In genomic region chr7:30023800-30024199, GRCm38 (mm10) we compare ENCODE assay signal across 20 mouse cellular contexts. TPM values are rescaled to one million over a fixed set of nuclear protein-coding genes. Genes with fewer than 3 reads are reported as not detected.
DNase-seq lines count a peak whose midpoint lies in the region; ATAC-seq and TF ChIP-seq lines count a peak whose summit lies in the region.
"Had no signal": no experiment of that assay in that cellular context is flagged by ENCODE, and none has a peak within 500 bp of the region (broad histone marks: within the 10 kb centered on the region; RNA-seq: fewer than 3 reads in every experiment).

No protein-coding gene starts in this region.

- no peaks in the 10 kb centered on the region for H3K9me3 ChIP-seq in liver, embryonic 15.5 days (replicated peaks)
- H3K9me3 ChIP-seq in liver, postnatal 0 days (ENCODE audit: low read length): no peaks in the 10 kb centered on the region
- no peaks in the 10 kb centered on the region for H3K9me3 ChIP-seq in intestine, postnatal 0 days (ENCODE audit: control insufficient read depth)
- H3K9me3 ChIP-seq: embryonic facial prominence, embryonic 13.5 days; forebrain, embryonic 10.5 days; forebrain, embryonic 15.5 days; heart, embryonic 15.5 days; hindbrain, embryonic 15.5 days had no signal

- H3K9ac ChIP-seq in liver, embryonic 15.5 days: no peak overlapping the region
- H3K9ac ChIP-seq in liver, postnatal 0 days (replicated peaks): no peak overlapping the region
- no peak overlapping the region for H3K9ac ChIP-seq in intestine, postnatal 0 days (ENCODE audit: low read depth, low read length)
- H3K9ac ChIP-seq: embryonic facial prominence, embryonic 13.5 days; forebrain, embryonic 15.5 days; heart, embryonic 15.5 days; hindbrain, embryonic 15.5 days had no signal

- no peak overlapping the region for H3K4me2 ChIP-seq in liver, embryonic 15.5 days
- H3K4me2 ChIP-seq in liver, postnatal 0 days (ENCODE audit: low read depth, low read length): no peak overlapping the region
- H3K4me2 ChIP-seq in intestine, postnatal 0 days (replicated peaks; ENCODE audit: low read depth): no peak overlapping the region
- H3K4me2 ChIP-seq: embryonic facial prominence, embryonic 13.5 days; forebrain, embryonic 15.5 days; heart, embryonic 11.5 days; heart, embryonic 15.5 days; hindbrain, embryonic 15.5 days had no signal

- WGBS in liver, embryonic 15.5 days (ENCODE audit: insufficient replicate concordance): 67% methylated on average over 8 of the region's 8 CpGs
- 69% methylated on average over 8 of the region's 8 CpGs for WGBS in liver, postnatal 0 days (ENCODE audit: insufficient replicate concordance)
- 87% methylated on average over 8 of the region's 8 CpGs for WGBS in intestine, postnatal 0 days

- H3K27me3 ChIP-seq in liver, embryonic 15.5 days: no peaks in the 10 kb centered on the region
- H3K27me3 ChIP-seq in liver, postnatal 0 days (ENCODE audit: insufficient read depth, low read length): no peaks in the 10 kb centered on the region
- H3K27me3 ChIP-seq in intestine, postnatal 0 days (replicated peaks; ENCODE audit: control insufficient read depth, insufficient read depth, low read length): no peaks in the 10 kb centered on the region
- H3K27me3 ChIP-seq: CH12.LX; embryonic facial prominence, embryonic 13.5 days; forebrain, embryonic 15.5 days; heart, embryonic 15.5 days; hindbrain, embryonic 15.5 days had no signal

- no peak for TF ChIP-seq CTCF in liver, postnatal 0 days (IDR thresholded peaks at IDR 0.05; ENCODE audit: low read depth)
- no peak for TF ChIP-seq CTCF in intestine, postnatal 0 days (IDR thresholded peaks at IDR 0.05; ENCODE audit: low read depth)

- H3K4me3 ChIP-seq in liver, embryonic 15.5 days (replicated peaks): no peak overlapping the region
- H3K4me3 ChIP-seq in liver, postnatal 0 days (ENCODE audit: low read depth, low read length): no peak overlapping the region
- H3K4me3 ChIP-seq in intestine, postnatal 0 days (ENCODE audit: low read depth, low read length): no peak overlapping the region
- H3K4me3 ChIP-seq: embryonic facial prominence, embryonic 13.5 days; forebrain, embryonic 10.5 days; forebrain, embryonic 15.5 days; heart, embryonic 15.5 days; hindbrain, embryonic 15.5 days had no signal

- intact Hi-C loops in left cerebral cortex, postnatal 36 days (cut with DNase I): no loop called here

- no peak overlapping the region for H3K27ac ChIP-seq in liver, embryonic 15.5 days (replicated peaks)
- H3K27ac ChIP-seq in liver, postnatal 0 days (ENCODE audit: low read depth): no peak overlapping the region
- H3K27ac ChIP-seq in intestine, postnatal 0 days (ENCODE audit: low read depth, low read length): no peak overlapping the region
- H3K27ac ChIP-seq: embryonic facial prominence, embryonic 13.5 days; forebrain, embryonic 10.5 days; forebrain, embryonic 15.5 days; heart, embryonic 15.5 days; hindbrain, embryonic 15.5 days had no signal

- peak; percentile 54; the same call in 1 of the 2 replicates for ATAC-seq in liver, embryonic 15.5 days (ENCODE audit: insufficient read depth)
- no peak for ATAC-seq in liver, postnatal 0 days
- ATAC-seq in megakaryocyte progenitor cell, adult 5-6 weeks (replicated peaks; ENCODE audit: poor library complexity): peak; percentile 52
- ATAC-seq in intestine, postnatal 0 days: no peak
- ATAC-seq: forebrain, embryonic 15.5 days; inflammation-experienced regulatory T-cells, adult 6 months had no signal

- H3K36me3 ChIP-seq in liver, embryonic 15.5 days (replicated peaks): peaks cover 59% of the 10 kb centered on the region
- H3K36me3 ChIP-seq in liver, postnatal 0 days (replicated peaks; ENCODE audit: insufficient read depth, low read length): peaks cover 38% of the 10 kb centered on the region
- peaks cover 71% of the 10 kb centered on the region for H3K36me3 ChIP-seq in intestine, postnatal 0 days (ENCODE audit: control insufficient read depth, insufficient read depth)

- no peak for DNase-seq in liver, postnatal 0 days
- peak; percentile 88 for DNase-seq in MEL-GATA-1-ER (ENCODE audit: extremely low read depth, low read depth)
- DNase-seq in spleen, postnatal 36 days (ENCODE audit: low spot score in 2 of 2): peak; percentile 55 to 77
- no peak for DNase-seq in left cerebral cortex, postnatal 36 days (ENCODE audit: low spot score in 2 of 2)
- DNase-seq: adrenal gland, postnatal 10 days; cerebellum, adult 11 months; cerebellum, adult 9-10 months; cerebellum, postnatal 25 days; gastrocnemius, postnatal 36 days had no signal

- no peak for TF ChIP-seq EP300 in liver, postnatal 0 days (IDR thresholded peaks at IDR 0.05; ENCODE audit: low read depth)

- peaks cover 3% of the 10 kb centered on the region; the same call in 1 of the 2 replicates for H3K4me1 ChIP-seq in liver, embryonic 15.5 days (replicated peaks)
- no peaks in the 10 kb centered on the region for H3K4me1 ChIP-seq in liver, postnatal 0 days (ENCODE audit: insufficient read depth)
- no peaks in the 10 kb centered on the region for H3K4me1 ChIP-seq in intestine, postnatal 0 days (replicated peaks; ENCODE audit: control insufficient read depth, insufficient read depth, low read length)
- H3K4me1 ChIP-seq: embryonic facial prominence, embryonic 13.5 days; forebrain, embryonic 10.5 days; forebrain, embryonic 15.5 days; hindbrain, embryonic 15.5 days had no signal

RNA-seq across cellular contexts. Expression of gene Zfp14, which starts 27.4 kb away (rescaled TPM):
- 0.37 and 0.53 TPM in 2 replicates for polyA plus RNA-seq in liver, embryonic 15.5 days (2015; fragmentation: Nextera tagmentation; extraction: Ambion mirVana)
- polyA plus RNA-seq in liver, postnatal 0 days (2015; fragmentation: Nextera tagmentation; extraction: Ambion mirVana): 0.31 and 0.36 TPM in 2 replicates
- total RNA-seq in megakaryocyte progenitor cell, adult 5-6 weeks (2015): 1.1 and 1.8 TPM in 2 replicates
- total RNA-seq in megakaryocyte progenitor cell, adult 5-6 weeks (2017): 1.2 and 2.1 TPM in 2 replicates
- 1 to 10 TPM; 7.7 to 8.5 TPM for total RNA-seq in left cerebral cortex, postnatal 36 days (2021)
- polyA plus RNA-seq in intestine, postnatal 0 days (2015; fragmentation: Nextera tagmentation; extraction: Ambion mirVana): 0.93 and 1.0 TPM in 2 replicates

RNA-seq across cellular contexts. Expression of gene Zfp568, which starts 40.0 kb away (rescaled TPM):
- 8.2 and 12.5 TPM in 2 replicates for polyA plus RNA-seq in liver, embryonic 15.5 days (2015; fragmentation: Nextera tagmentation; extraction: Ambion mirVana)
- polyA plus RNA-seq in liver, postnatal 0 days (2015; fragmentation: Nextera tagmentation; extraction: Ambion mirVana): 5.5 and 6.4 TPM in 2 replicates
- 17.2 and 22.3 TPM in 2 replicates for total RNA-seq in megakaryocyte progenitor cell, adult 5-6 weeks (2015)
- total RNA-seq in megakaryocyte progenitor cell, adult 5-6 weeks (2017): 38.4 and 53.5 TPM in 2 replicates
- 1 to 10 TPM; 3.2 to 5.3 TPM for total RNA-seq in left cerebral cortex, postnatal 36 days (2021)
- 5.5 and 5.8 TPM in 2 replicates for polyA plus RNA-seq in intestine, postnatal 0 days (2015; fragmentation: Nextera tagmentation; extraction: Ambion mirVana)

RNA-seq across cellular contexts. Expression of gene Zfp82, which starts 48.9 kb away (rescaled TPM):
- polyA plus RNA-seq in liver, embryonic 15.5 days (2015; fragmentation: Nextera tagmentation; extraction: Ambion mirVana): 1.3 and 1.6 TPM in 2 replicates
- 0.54 and 0.68 TPM in 2 replicates for polyA plus RNA-seq in liver, postnatal 0 days (2015; fragmentation: Nextera tagmentation; extraction: Ambion mirVana)
- total RNA-seq in megakaryocyte progenitor cell, adult 5-6 weeks (2015): 4.4 and 4.9 TPM in 2 replicates
- 3.4 and 4.9 TPM in 2 replicates for total RNA-seq in megakaryocyte progenitor cell, adult 5-6 weeks (2017)
- total RNA-seq in left cerebral cortex, postnatal 36 days (2021): 1 to 10 TPM; 3.4 to 4.5 TPM
- polyA plus RNA-seq in intestine, postnatal 0 days (2015; fragmentation: Nextera tagmentation; extraction: Ambion mirVana): 1.2 and 1.7 TPM in 2 replicates

Comparison
In these comparisons a context has a peak if more than half of its experiments do, and no peak if none do; other contexts are left out.
1. ATAC-seq: peak in liver, embryonic 15.5 days (single experiment) and megakaryocyte progenitor cell, adult 5-6 weeks (single experiment); none in liver, postnatal 0 days (single experiment) and intestine, postnatal 0 days (single experiment).
2. DNase-seq: peak in MEL-GATA-1-ER (single experiment) and spleen, postnatal 36 days (2 of 2); none in liver, postnatal 0 days (single experiment) and left cerebral cortex, postnatal 36 days (0 of 2).